Mouse (Mus musculus) left cerebral cortex, adult 18-20 months (tissue): Measurements from ENCODE around the gene Zfp119b. TPM values are rescaled to one million over a fixed set of nuclear protein-coding genes. Genes with fewer than 3 reads are reported as not detected.

Experiments
- DNase-seq, 2 experiments: peaks; one replicate each; pipeline ENCODE4 v3.0.0; 2021 to 2022; ENCODE audit warnings: low spot score in 2 of 2, mixed read lengths in 1 of 2
- total RNA-seq, 2 experiments: library from RNA; stranded (reverse); gene quantifications; 2 replicates each; pipeline ENCODE4 v1.2.3; 2021

Gene Zfp119b
- total RNA-seq, 2 experiments from 2014 or later = 3.3 to 4.2 TPM

- DNase-seq = no peak
These were observed 46.2 kb downstream of the Zfp119b start for GRCm38 (mm10) chr17:55903087-55903486.

DNA sequence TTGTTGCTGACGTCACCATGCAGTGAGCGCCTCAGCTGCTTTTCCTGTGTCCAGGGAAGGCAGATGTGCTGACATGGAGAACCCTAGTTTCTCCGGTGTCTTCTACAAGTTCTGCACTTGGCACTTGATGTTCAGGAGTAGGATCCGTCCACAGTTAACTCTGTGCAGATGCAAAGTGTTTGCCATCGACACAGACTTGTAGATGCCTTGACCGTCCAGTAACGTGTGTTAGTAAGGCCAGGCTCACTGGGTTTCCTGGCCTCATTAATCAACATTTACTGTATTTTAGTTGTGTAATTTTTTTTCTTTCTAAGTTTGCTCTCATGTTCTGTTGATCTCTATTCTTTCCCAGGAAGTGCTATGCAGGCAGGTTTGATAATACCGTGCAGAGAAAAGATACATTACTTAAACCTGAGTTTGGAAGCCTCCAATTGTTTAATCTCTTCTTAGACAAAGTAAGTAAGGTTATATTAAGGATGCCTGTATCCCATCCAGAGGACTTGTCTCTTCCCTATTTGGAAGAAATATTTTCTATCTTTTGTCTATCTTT, 56.8 kb downstream of the Zfp119b start:
- DNase-seq = peak in 1 of 2 experiments; percentile 30

Other genes with a start within 250 kb of the Zfp119b start
- 1 to 10 TPM; 5.4 to 5.9 TPM for gene Pot1b, start 236.9 kb downstream of the Zfp119b start, total RNA-seq
- gene Adgre4, start 199.5 kb downstream of the Zfp119b start, total RNA-seq = under 1 TPM in 1 of 2 experiments, not detected in 1; 0.09 TPM
- gene Zfp119a, start 70.6 kb downstream of the Zfp119b start, total RNA-seq = 1 to 10 TPM; 5.5 to 6.2 TPM
- gene Zfp959, start 57.4 kb downstream of the Zfp119b start, total RNA-seq = 1 to 10 TPM; 6.1 to 8.8 TPM
- 1 to 10 TPM; 1.3 to 1.8 TPM for gene Ebi3, start 3.1 kb upstream of the Zfp119b start, total RNA-seq
- 10 to 100 TPM; 15.0 to 15.2 TPM for gene Yju2, start 9.6 kb upstream of the Zfp119b start, total RNA-seq
- gene Shd, start 21.0 kb upstream of the Zfp119b start, total RNA-seq = 10 to 100 TPM; 39.2 to 41.0 TPM
- 10 to 100 TPM; 81.3 to 86.5 TPM for gene Fsd1, start 37.0 kb upstream of the Zfp119b start, total RNA-seq
- gene Stap2, start 56.1 kb upstream of the Zfp119b start, total RNA-seq = 1 to 10 TPM; 1.9 to 2.8 TPM
- gene Mpnd, start 56.2 kb upstream of the Zfp119b start, total RNA-seq = 10 to 100 TPM; 85.0 to 94.3 TPM
- 10 to 100 TPM; 36.4 to 39.3 TPM for gene Sh3gl1, start 87.1 kb upstream of the Zfp119b start, total RNA-seq
- gene Chaf1a, start 90.9 kb upstream of the Zfp119b start, total RNA-seq = 1 to 10 TPM; 1.9 to 2.7 TPM
- gene Ubxn6, start 125.5 kb upstream of the Zfp119b start, total RNA-seq = 10 to 100 TPM; 84.1 to 97.8 TPM
- gene Hdgfl2, start 130.1 kb upstream of the Zfp119b start, total RNA-seq = 10 to 100 TPM; 90.6 to 95.8 TPM
- gene Plin4, start 160.3 kb upstream of the Zfp119b start, total RNA-seq = 1 to 10 TPM; 2.6 to 3.4 TPM
- gene Plin5, start 168.1 kb upstream of the Zfp119b start, total RNA-seq = under 1 TPM; 0.37 to 0.60 TPM
- gene Lrg1, start 172.5 kb upstream of the Zfp119b start, total RNA-seq = 1 to 10 TPM; 1.8 to 3.6 TPM
- 100 to 1,000 TPM; 116 to 117 TPM for gene Sema6b, start 190.8 kb upstream of the Zfp119b start, total RNA-seq
- 1 to 10 TPM; 6.8 to 7.9 TPM for gene Tnfaip8l1, start 213.0 kb upstream of the Zfp119b start, total RNA-seq
- 10 to 100 TPM; 38.8 to 40.9 TPM for gene Mydgf, start 234.4 kb upstream of the Zfp119b start, total RNA-seq